Mouse (Mus musculus): ENCODE measurements around the gene Srrd.
A peak's percentile ranks its signal among the peaks of the same experiment; 100 is the strongest.
"Not testable (repeated sequence)": the region's sequence is repeated elsewhere in the genome, so short reads cannot be mapped to it uniquely, and the experiment has no call there.

The Srrd gene

DNA sequence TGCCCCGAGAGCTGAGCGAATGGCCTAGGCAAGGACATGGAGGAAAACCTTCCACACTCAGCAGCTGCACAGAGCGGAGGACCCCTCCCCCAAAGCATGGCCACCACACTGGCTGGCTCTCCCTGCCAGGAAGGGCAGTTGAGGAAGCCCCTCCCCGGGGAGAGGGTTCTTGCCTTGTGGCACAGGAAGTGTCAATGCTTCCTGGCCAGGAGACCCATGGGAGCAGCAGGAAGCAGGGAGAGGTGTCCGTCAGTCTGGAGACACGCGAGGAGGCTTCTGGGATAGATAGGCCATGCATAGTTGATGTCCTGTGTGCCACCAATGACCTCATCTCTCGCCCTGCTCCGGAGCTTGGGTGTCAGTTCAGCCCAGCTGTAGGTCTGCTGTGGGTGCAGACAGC lies 13.5 kb upstream of the Srrd start:
- DNase-seq (ENCODE audit: low spot score in 2 of 2) = no peak

DNA sequence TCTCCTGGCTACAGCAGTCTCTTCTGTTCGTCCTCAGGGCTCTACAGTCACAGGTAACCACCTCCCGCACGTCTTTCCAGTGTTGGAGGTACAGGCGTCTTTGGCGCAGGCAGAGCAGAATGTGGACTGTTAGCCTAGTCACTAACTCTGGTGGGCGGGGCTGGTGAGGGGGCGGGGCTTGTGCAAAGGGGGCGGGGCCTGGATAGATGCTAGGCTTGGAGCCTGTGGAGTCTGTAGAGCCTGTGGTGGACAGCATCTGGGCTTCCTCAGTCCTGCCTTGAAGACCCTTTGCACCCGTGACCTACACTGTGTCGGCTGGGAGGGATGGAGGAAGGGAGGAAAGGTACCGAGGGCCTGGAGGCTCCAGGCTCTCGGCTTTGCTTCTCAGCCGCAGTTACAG lies 13.1 kb upstream of the Srrd start, which contains the start of gene Gm6583:
Gene Gm6583, minus strand, starts transcription at position 124 of the 400 bp plus-strand sequence.
- no peak for DNase-seq (ENCODE audit: low spot score in 2 of 2)

DNA sequence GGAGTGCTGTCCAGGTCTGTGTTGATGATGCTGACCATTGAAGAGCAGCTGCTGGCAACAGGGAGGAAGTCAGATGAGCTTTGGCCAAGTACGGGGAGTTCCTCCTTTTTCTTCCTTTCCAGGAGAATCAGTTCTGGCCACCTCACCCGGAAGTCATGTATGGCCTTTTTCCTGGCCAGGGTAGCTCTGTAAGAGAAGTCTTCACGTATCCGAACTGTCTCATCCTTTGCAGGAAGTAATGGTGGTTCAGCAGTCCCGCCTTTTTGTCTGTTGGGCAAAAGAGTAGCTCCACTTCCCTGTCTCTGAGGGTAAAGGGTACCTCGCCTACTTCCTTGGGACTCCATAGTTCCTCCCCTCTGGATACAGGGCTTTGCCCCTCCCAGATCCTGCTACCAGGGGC lies 12.7 kb upstream of the Srrd start:
- DNase-seq (ENCODE audit: low spot score in 2 of 2) = no peak

DNA sequence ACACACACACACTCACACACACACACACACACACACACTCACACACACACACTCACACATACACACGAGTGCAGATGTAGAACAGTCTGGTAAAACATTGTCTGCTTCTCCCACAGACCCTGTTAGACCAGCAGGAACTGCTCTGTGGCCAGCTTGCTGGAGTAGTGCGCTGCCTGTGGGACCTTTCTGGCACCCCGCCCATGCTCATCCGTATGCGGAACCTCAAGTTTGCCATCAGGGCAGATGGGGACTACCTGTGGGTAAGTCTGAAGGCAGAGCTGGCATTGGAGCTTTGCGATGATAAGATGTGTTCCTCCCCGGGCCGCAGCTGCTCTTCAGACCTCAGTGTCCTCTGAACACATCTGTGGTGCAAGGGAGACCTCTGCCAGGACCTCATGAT lies 6.3 kb upstream of the Srrd start:
- no peak for DNase-seq (ENCODE audit: low spot score in 2 of 2)

DNA sequence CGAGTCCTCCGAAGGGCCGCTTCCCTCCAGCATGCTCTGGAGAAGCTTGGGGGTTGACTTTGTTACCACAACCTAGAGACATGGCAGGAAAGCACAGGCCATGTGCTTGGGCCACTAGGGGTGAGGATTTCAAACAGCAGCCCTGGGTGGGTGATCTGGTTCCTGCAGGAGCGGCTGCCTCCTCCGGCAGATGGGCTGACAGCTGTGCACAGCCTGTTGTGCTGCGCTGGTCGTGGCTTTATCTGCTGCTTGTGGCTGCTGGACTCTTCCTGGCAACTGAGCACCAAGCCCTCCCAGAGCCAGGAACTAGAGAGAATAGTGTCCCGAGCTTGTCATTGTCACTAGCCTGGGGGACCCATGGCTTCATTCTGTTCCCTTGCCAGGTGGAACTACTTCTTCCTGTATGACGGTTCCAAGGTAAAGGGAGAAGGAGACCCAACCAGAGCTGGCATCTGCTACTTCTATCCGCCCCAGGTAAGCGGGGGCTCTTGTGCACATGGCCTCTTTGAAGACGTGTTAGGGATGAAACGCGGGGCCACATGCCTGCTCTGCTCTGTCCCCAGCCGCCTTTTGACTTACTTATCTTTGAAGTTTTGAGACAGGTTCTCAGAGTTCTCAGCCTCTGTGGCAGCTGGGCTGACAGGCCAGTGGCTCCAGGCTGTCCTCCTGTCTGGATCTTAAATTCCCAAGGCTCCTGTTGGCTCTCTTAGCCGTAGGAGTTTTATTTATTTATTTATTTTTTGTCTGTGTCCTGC lies 3.5 kb upstream of the Srrd start:
- DNase-seq (ENCODE audit: low spot score in 2 of 2) = no peak

DNA sequence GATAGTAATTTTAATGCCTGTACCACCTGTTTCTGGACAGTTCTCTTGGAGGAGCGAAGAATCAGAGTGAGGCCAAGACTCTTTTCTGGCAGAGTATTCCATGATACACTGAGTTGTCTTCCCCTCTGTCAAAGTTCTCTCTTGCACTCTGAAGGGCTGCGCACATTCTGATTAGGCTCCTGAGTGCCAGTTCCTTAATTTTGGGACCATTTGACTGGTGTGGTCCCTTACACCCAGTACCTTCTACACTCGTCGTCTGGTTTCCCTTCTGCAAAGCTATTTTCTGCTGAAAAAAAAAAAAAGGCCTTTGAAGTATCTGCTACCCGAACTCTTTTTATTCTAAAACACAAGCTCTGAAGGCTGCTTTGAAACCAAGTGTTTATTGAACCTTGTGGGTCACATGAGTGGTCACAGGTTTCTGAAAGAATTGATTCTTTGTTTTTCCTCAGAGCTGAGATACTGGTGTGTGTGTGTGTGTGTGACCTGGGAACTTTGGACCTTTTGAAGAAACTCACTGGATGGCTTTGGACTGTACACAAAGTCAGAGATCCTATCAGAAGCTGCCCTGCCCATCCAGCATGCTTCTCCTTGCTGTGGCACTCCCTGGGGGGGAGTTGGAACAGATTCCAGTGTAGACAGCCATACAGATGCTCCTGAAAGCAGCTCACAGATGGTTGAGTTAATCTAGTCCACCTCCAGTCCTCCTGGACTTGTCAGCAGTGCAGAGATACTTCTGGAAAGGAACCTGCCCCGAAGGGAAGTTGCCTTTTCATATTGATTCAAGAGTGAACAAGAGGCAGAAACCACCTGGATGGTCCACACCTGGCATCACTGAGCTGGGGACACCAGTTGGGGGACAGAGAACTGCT lies 1.5 kb upstream of the Srrd start:
- peak in 1 of 2 experiments; percentile 34 for DNase-seq (ENCODE audit: low spot score in 2 of 2)

DNA sequence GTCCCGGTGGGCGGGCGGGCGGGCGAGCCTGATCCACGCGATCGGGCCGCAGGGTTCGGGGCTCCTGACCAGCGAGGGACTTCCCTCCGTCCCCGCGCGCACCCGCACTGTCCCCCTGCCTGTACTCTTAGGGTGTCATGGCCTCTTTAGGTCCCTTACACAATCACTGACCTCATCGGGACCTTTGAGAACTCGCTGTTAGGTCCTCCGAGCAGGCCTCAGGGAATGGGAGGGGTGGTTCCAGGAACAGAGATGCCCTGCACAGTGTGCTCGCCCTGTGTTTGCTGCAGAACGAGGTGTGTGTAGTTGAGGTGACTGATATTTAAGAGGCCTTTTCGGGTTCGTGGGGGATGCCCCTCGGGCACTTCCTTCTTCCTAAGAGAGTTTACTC lies 360 bp upstream of the Srrd start:
- no peak for DNase-seq (ENCODE audit: low spot score in 2 of 2)

DNA sequence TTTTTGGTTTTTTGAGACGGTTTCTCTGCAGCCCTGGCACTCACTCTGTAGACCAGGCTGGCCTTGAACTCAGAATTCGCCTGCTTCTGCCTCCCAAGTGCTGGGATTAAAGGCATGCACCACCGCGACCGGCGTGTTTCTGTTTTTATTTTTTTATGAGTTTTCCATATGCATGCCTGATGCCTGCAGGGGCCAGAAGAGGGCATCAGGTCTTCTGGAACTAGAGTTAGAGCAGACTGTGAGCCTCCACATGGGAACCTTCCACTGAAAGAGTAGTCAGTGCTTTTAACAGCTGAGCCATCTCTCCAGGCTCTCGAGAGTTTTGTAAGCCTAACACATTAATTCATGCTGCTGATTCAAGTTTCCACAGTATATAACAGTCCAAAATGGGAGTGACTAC lies 3.6 kb downstream of the Srrd start:
- no peak for DNase-seq (ENCODE audit: low spot score in 2 of 2)

DNA sequence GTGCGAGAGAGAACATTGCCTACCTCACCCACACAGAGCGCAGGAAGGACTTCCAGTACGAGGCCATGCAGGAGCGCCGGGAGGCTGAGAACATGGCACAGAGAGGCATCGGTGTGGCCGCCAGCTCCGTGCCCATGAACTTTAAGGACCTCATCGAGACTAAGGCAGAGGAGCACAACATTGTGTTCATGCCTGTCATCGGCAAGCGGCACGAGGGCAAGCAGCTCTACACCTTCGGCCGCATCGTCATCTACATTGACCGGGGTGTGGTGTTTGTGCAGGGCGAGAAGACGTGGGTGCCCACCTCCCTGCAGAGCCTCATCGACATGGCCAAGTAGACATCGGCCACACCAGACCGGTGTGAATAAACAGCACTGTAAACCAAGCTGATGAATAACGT lies 5.8 kb downstream of the Srrd start:
- DNase-seq (ENCODE audit: low spot score in 2 of 2) = no peak

DNA sequence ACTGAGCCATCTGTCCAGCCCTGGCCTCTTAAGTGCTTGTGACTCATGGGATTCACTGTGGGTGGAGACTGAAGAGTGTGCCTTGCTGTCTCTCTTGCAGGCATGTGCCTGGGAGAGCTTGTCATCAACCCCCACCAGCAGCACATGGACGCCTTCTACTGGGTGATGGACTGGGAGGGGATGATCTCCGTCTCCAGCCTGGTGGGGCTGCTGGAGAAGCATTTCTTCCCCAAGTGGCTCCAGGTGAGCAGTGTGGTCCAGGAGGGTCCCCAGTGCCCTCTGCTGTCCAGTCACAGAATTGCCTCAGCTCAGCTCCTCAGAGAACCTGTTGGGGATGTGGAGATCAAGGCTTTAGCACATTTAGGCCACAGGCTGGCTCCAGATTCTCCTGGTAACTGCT lies 7.4 kb downstream of the Srrd start:
- DNase-seq (ENCODE audit: low spot score in 2 of 2) = peak in 1 of 2 experiments; percentile 42

DNA sequence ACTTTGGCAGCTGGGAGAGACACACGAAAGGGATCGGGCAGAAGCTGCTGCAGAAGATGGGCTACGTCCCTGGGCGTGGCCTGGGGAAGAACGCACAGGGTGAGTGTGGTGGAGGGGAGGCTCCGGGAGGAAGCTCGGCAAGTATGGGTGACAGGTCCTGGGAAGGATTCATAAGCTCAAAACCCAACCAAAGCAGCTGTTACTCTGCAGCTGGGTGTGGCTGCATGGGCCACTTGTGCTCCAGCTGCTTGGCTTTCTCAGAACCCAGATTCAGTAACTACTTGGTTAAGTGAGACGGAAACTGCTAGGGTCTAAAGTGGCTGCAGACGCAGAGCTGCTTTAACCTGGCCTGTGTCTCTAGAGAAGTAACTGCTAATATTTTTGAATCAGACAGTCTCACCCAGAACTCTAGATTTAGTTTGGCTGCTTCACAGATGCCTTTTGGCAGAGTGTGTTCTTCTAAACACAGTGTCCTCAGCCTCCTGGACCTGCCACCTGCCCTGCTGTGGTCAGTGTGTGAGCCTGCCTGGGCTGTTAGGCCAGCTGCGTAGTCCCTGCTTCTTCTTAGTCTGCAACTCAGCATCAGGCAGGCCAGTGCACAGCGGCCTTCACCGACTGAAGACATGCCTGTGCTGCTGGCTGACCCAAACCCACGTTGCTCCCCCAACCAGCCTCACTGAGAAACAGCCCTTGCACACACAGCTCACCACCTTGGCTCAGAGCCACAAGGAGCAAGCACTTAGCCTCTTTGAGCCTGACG lies 12.9 kb downstream of the Srrd start:
- DNase-seq (ENCODE audit: low spot score in 2 of 2) = no peak

DNA sequence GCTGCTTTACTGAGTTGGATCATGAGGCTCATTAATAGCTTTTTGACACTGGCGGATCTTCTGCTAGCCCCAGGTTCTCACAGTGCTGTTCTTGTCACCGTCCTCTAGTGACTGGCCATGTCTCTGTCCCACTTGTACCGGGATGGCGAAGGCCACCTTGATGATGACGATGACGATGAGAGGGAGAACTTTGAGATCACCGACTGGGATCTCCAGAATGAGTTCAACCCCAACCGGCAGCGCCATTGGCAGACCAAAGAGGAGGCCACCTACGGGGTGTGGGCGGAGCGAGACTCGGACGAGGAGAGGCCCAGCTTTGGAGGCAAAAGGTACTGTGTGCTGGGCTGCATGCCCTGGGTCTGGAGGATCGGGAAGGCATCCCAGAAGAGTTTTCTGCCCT lies 15.0 kb downstream of the Srrd start:
- no peak for DNase-seq (ENCODE audit: low spot score in 2 of 2)

DNA sequence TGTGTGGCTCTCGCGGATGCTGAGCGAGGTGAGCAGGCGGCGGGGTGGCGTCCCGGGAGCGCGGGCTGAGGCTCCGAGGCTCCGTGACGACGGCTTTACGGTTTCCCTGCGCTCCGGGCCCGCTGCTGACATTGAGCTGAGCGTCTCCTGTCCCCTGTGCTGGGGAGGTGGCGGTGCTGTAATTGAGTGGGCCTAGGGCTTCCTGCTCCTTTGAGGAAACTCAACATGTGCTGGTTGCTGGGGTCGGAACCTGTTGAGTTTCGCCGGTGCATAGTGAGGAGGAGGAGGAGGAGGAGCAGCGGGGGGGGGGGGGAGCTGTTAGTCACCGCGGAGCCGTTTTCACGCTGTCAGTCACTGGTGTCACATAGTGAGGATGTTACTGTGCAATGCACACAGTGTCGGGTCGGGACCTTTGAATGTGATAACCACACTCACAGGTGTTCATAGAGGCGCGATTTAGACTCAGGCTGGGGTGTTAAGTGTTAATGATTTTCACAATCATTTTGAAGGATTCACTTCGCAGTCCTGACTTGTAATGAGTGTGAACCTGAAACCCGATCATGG lies 16.3 kb downstream of the Srrd start:
- no peak for DNase-seq (ENCODE audit: low spot score in 2 of 2)

DNA sequence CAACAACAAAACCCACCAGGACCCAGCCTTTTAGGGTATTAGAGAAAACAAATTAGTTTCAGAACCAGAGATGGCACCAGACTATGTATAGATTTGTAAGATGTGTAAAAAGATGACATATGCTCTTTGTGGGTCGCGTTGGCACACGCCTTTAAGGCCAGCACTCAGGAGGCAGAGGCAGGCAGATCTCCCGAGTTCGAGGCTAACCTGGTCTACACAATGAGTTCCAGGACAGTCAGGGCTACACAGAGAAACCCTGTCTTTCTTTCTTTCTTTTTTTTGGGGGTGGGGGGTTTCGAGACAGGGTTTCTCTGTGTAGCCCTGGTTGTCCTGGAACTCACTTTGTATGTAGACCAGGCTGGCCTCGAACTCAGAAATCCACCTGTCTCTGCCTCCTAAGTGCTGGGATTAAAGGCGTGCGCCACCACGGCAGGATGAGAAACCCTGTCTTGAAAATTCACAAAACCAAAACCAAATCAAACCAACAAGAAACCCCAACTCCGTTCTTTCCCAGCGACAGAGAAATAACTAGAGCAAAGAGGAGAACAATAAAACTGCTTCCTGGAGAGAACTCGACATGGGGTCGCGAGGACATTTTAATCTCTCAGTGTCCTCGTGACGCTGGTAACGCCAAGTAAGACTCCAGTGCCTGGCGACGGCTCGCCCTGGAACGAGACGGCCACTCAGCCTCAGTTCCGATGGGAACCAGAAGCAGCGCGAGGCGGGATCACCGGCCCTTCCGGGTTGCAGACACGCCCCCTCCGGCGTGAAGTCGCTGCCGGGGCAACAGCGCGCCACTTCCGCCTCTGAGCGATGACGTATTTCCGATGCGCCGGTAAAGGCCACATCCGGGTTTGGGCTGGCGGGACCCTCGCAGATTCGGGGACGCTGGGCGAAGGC lies 17.0 kb downstream of the Srrd start, which contains the start of gene Tfip11:
Gene Tfip11, plus strand, starts transcription at position 813 of the 900 bp plus-strand sequence.
- DNase-seq (ENCODE audit: low spot score in 2 of 2) = peak; percentile 93 to 96

DNA sequence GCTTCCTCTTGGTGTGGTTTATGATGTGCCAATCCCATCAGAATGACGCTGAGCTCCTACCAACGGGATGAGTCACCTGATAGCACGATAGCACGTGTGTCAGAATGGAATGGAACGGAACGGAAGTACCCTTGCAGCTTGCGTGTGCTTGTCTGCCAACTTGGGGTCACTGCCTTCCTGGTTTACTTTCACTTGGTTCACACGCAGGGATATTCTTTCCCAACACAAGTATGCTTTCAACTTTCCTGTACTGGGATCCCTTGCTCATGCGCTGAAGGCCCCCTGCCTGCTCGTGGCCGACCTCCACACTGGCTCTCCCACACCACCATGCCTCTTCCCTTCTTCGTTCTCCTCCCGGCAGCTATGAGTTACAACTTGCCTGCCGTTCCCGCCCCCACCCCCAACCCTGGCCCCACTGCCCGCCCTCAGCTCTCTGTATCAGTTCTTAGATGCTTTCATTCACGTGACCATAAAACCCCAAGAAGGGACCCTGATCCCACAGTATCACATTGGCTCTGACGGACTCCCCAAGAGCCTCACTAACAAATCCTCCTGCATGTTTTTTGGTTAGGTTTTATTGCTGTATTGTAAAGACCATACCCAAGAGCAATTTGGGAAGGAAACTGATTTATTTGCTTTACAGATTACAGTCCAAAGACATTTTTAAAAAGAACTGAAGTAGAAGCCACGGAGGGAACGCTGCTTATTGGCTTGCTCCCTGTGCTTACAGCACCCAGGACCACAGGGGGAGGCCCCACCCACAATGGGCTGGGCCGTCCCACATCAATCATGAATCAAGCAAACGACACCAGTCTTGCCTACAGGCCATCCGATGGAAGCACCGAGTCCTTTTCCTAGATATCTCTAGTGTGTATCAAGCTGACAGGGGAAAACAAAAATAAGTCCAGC lies 17.9 kb downstream of the Srrd start:
- DNase-seq (ENCODE audit: low spot score in 2 of 2) = no peak

DNA sequence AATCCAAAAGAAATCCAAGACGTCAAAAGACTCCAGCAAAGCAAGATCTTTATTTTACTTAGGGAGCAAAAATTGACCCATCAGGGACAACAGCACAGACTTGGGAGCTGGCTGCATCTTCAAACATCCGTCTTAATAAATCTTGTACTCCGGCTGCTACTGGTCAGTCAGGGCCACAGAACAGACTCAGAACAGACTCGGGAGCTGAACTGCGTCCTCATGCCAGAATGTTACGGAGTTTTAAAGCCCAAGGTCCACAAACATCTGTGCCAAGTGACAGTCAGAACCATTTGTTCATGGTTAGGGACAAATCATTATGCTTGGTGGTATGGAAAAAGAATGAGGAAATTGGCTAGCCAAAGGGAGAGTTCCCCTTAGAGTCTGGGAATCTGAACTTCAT lies 19.6 kb downstream of the Srrd start:
- no peak for DNase-seq (ENCODE audit: low spot score in 2 of 2)

DNA sequence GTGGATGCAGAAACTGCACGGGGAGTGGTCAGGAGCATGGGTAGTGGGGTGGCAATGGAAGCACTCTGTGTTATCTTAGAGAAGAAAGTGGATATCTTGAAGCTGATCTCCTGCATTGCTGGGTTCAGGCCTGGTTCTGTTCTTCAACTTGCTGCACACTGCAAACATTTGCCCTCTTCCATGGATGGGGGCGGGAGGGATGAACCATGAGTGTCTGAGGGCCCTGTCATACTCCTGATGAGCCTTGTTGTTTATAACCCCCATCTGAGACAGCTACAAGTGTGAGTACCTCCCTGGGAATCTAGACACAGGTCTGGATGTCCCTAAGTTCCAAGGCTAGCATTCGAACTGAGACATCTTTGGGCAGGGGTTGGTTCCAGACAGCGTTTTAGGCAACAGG lies 21.5 kb downstream of the Srrd start:
- no peak for DNase-seq (ENCODE audit: low spot score in 2 of 2)

DNA sequence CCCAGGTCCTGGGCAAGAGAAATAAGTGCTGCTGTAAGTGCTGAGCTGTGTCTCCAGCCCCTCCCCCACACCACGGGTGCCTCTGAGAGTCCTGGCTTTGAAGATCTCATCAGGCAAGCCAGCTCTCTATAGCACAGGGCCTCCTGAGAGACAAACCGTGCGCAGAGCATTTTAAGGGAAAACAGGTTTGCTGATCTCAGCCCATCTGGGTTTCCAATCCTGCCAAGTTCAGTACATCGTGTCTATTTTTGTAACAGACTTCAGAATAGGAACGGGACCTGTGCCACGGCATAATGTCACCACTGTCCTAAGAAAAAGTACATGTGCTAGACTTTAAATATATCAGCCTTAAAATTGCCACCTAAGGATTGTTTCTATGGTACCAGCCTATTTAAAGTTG lies 21.9 kb downstream of the Srrd start:
- DNase-seq (ENCODE audit: low spot score in 2 of 2) = peak; percentile 58 to 66

DNA sequence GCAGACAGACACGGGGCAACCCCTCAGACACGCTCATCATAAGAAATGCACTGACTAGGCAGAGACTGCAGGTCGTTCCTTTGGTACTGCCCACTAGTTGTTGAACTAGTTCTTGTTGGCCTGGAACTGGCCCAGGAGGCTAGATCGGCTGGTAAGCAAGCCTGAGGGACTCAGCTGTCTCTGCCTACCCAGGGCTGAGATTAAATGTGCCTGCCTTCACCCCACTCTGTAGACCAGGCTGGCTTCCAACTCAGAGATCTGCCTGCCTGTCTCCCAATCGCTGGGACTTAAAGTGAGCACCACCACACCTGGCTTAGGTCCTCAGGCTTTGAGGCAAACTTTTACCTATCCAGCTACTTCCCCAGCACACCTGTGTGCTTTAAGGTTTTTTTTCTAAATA lies 22.5 kb downstream of the Srrd start:
- DNase-seq (ENCODE audit: low spot score in 2 of 2) = no peak

DNA sequence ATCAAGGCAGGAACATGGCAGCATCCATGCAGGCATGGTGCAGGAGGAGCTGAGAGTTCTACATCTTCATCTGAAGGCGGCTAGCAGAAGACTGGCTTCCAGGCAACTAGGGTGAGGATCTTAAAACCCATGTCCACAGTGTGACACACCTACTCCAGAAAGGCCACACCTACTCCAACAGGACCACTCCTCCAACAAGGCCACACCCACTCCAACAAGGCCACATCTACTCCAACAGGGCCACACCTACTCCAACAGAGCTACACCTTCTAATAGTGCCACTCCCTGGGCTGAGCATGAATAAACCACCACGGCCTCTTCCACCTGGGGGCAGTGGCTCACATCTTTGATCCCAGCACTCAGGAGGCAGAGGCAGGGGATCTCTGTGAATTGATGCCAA lies 23.5 kb downstream of the Srrd start:
- DNase-seq (ENCODE audit: low spot score in 2 of 2) = not testable (repeated sequence)

All from frontal cortex, postnatal 25 days (tissue).